Mouse (Mus musculus): ENCODE results near the gene Capzb. TPM values are rescaled to one million over a fixed set of nuclear protein-coding genes. Genes with fewer than 3 reads are reported as not detected.

Gene Capzb
- polyA plus RNA-seq, 1 experiment from 2014 or later, result 244 TPM

- no peak overlapping the region for H3K4me2 ChIP-seq
- peaks cover 7% of the 10 kb centered on the region; the same call in 1 of the 2 replicates for H3K36me3 ChIP-seq (ENCODE audit: control insufficient read depth, insufficient read depth, low read length)
- no peaks in the 10 kb centered on the region for H3K27me3 ChIP-seq (ENCODE audit: control insufficient read depth, insufficient read depth, low read length)
- H3K9ac ChIP-seq (ENCODE audit: low read length), result no peak overlapping the region
- no peak overlapping the region for H3K4me3 ChIP-seq (ENCODE audit: low read depth, low read length)
- H3K27ac ChIP-seq (ENCODE audit: low read depth, low read length), result no peak overlapping the region
- 66% methylated on average over 10 of the region's 10 CpGs for WGBS
- no peaks in the 10 kb centered on the region for H3K9me3 ChIP-seq (ENCODE audit: control insufficient read depth, low read length)
- no peaks in the 10 kb centered on the region for H3K4me1 ChIP-seq (ENCODE audit: control insufficient read depth, insufficient read depth, low read length)
- ATAC-seq (ENCODE audit: low FRiP score) (no peak), DNase-seq (ENCODE audit: low spot score, missing footprints) (peak; percentile 85)
These were observed 96.3 kb downstream of the Capzb start for GRCm38 (mm10) chr4:139289017-139289416.

- no peaks in the 10 kb centered on the region for H3K27me3 ChIP-seq (ENCODE audit: control insufficient read depth, insufficient read depth, low read length)
- H3K4me2 ChIP-seq, result no peak overlapping the region
- 91% methylated on average over 16 of the region's 16 CpGs for WGBS
- DNase-seq (ENCODE audit: low spot score, missing footprints) (no peak), ATAC-seq (ENCODE audit: low FRiP score) (no peak)
- H3K9me3 ChIP-seq (ENCODE audit: control insufficient read depth, low read length), result no peaks in the 10 kb centered on the region
- H3K9ac ChIP-seq (ENCODE audit: low read length), result no peak overlapping the region
- no peak overlapping the region for H3K27ac ChIP-seq (ENCODE audit: low read depth, low read length)
- no peak overlapping the region for H3K4me3 ChIP-seq (ENCODE audit: low read depth, low read length)
- no peaks in the 10 kb centered on the region for H3K4me1 ChIP-seq (ENCODE audit: control insufficient read depth, insufficient read depth, low read length)
- 0 out of 2 replicates have a peak, but pooled peaks cover 4% of the 10 kb centered on the region for H3K36me3 ChIP-seq (ENCODE audit: control insufficient read depth, insufficient read depth, low read length)
These were observed 98.4 kb downstream of the Capzb start for GRCm38 (mm10) chr4:139291099-139291498.

DNA sequence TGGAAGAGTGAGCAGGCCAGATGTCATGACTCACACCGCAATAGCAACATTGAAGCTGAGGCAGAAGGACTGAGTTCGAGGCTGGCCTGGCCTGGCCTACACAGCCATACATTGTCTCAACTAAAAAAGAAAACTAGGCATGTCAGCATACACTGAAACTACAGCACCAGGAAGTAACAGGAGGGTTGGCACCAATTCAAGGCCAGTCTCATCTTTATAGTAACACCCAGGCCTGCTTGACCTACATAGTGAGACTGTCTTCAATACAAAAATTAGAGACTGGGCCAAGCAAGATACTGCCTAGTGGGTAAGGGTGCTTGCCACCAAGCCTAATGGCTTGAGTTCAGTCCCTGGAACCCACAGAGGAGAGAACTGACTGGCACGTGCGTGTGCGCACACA is 99.3 kb downstream of the Capzb start:
- ATAC-seq (ENCODE audit: low FRiP score) (no peak), DNase-seq (ENCODE audit: low spot score, missing footprints) (no peak)
- no peak overlapping the region for H3K4me3 ChIP-seq (ENCODE audit: low read depth, low read length)
- no peak overlapping the region for H3K27ac ChIP-seq (ENCODE audit: low read depth, low read length)
- H3K9me3 ChIP-seq (ENCODE audit: control insufficient read depth, low read length), result no peaks in the 10 kb centered on the region
- no peak overlapping the region for H3K9ac ChIP-seq (ENCODE audit: low read length)
- no peaks in the 10 kb centered on the region for H3K27me3 ChIP-seq (ENCODE audit: control insufficient read depth, insufficient read depth, low read length)
- no peaks in the 10 kb centered on the region for H3K4me1 ChIP-seq (ENCODE audit: control insufficient read depth, insufficient read depth, low read length)
- H3K36me3 ChIP-seq (ENCODE audit: control insufficient read depth, insufficient read depth, low read length), result 0 out of 2 replicates have a peak, but pooled peaks cover 4% of the 10 kb centered on the region
- WGBS, result 95% methylated on average over 5 of the region's 5 CpGs
- H3K4me2 ChIP-seq, result no peak overlapping the region

DNA sequence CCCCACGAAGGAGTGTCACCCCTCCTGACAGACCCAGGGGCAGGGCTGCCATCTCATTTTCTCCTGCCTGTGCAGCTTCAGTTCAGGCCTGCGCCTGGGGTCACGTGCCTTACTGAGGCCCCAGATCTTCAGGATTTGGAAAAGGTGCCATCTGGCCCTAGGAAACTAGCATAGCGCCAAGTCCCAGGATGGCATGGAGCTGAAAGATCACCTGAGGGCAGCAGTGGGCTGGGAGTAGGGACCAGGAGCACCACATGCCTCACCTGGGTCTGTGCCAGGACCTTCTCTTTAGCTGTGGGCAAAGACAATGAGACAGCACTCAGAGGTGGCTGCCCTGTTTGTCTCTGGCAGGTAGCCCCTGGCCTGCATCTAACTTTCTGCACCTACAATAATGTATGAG is 104.9 kb downstream of the Capzb start:
- ATAC-seq (ENCODE audit: low FRiP score), result no peak
- Histone ChIP-seq H3K4me1 (ENCODE audit: control insufficient read depth, insufficient read depth, low read length) (no peaks in the 10 kb centered on the region), H3K36me3 (ENCODE audit: control insufficient read depth, insufficient read depth, low read length) (no peaks in the 10 kb centered on the region), H3K4me3 (ENCODE audit: low read depth, low read length) (no peak overlapping the region), H3K9me3 (ENCODE audit: control insufficient read depth, low read length) (no peaks in the 10 kb centered on the region), H3K27ac (ENCODE audit: low read depth, low read length) (no peak overlapping the region), H3K27me3 (ENCODE audit: control insufficient read depth, insufficient read depth, low read length) (no peaks in the 10 kb centered on the region), H3K4me2 (no peak overlapping the region), H3K9ac (ENCODE audit: low read length) (no peak overlapping the region)
- no peak for DNase-seq (ENCODE audit: low spot score, missing footprints)
- 90% methylated on average over 4 of the region's 4 CpGs for WGBS

GRCm38 (mm10) chr4:139298671-139299366 is 106.1 kb downstream of the Capzb start:
- no peak for ATAC-seq (ENCODE audit: low FRiP score)
- no peak overlapping the region for H3K27ac ChIP-seq (ENCODE audit: low read depth, low read length)
- H3K4me1 ChIP-seq (ENCODE audit: control insufficient read depth, insufficient read depth, low read length), result no peaks in the 10 kb centered on the region
- H3K27me3 ChIP-seq (ENCODE audit: control insufficient read depth, insufficient read depth, low read length), result no peaks in the 10 kb centered on the region
- 89% methylated on average over 12 of the region's 12 CpGs for WGBS
- H3K4me3 ChIP-seq (ENCODE audit: low read depth, low read length), result no peak overlapping the region
- no peaks in the 10 kb centered on the region for H3K36me3 ChIP-seq (ENCODE audit: control insufficient read depth, insufficient read depth, low read length)
- no peak overlapping the region for H3K9ac ChIP-seq (ENCODE audit: low read length)
- H3K9me3 ChIP-seq (ENCODE audit: control insufficient read depth, low read length), result no peaks in the 10 kb centered on the region
- DNase-seq (ENCODE audit: low spot score, missing footprints), result no peak
- H3K4me2 ChIP-seq, result no peak overlapping the region

DNA sequence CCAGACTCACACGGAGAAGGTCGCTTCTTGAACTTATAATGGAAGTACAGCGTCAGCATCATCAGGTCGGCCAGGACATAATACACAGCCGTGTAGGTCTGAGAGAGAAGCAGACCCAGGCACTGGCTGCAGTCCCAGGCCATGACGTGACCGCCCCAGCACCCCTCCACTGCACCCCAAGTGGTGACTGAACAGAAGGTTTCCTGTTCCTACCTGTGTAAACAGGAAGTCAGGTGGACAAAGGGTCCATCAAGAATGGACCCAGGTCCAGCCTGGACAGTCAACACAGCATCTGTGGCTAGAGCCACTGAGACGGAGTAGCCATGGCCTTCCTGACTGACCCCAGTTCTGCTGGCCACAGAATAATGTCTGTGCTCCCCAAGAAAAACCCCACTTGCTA is 109.1 kb downstream of the Capzb start:
- Histone ChIP-seq H3K4me3 (ENCODE audit: low read depth, low read length) (no peak overlapping the region), H3K4me2 (no peak overlapping the region), H3K4me1 (ENCODE audit: control insufficient read depth, insufficient read depth, low read length) (no peaks in the 10 kb centered on the region), H3K27ac (ENCODE audit: low read depth, low read length) (no peak overlapping the region), H3K9ac (ENCODE audit: low read length) (no peak overlapping the region), H3K27me3 (ENCODE audit: control insufficient read depth, insufficient read depth, low read length) (no peaks in the 10 kb centered on the region), H3K9me3 (ENCODE audit: control insufficient read depth, low read length) (no peaks in the 10 kb centered on the region), H3K36me3 (ENCODE audit: control insufficient read depth, insufficient read depth, low read length) (no peaks in the 10 kb centered on the region)
- DNase-seq (ENCODE audit: low spot score, missing footprints) (no peak), ATAC-seq (ENCODE audit: low FRiP score) (no peak)
- WGBS, result 90% methylated on average over 8 of the region's 8 CpGs

DNA sequence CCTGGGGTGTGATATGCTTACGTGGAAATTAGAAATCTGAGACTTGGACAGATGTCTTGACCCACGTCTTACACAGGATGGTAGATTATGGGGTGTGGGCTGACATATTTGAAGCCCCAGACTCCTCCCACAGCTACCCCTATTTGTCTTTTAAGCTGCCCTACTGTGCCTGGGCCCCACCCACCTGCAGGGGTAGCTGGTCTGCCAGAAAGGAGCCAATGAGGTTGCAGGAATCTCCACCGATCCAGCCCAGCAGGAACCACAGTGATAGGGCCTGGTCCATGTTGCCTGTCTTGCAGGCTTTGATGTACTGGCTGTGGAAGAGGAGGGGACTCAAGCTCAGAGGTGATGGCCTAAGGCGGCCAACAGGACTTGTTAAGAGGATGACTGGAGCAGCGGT is 109.5 kb downstream of the Capzb start:
- no peaks in the 10 kb centered on the region for H3K36me3 ChIP-seq (ENCODE audit: control insufficient read depth, insufficient read depth, low read length)
- ATAC-seq (ENCODE audit: low FRiP score) (no peak), DNase-seq (ENCODE audit: low spot score, missing footprints) (no peak)
- H3K4me3 ChIP-seq (ENCODE audit: low read depth, low read length), result no peak overlapping the region
- no peak overlapping the region for H3K9ac ChIP-seq (ENCODE audit: low read length)
- H3K4me1 ChIP-seq (ENCODE audit: control insufficient read depth, insufficient read depth, low read length), result no peaks in the 10 kb centered on the region
- H3K27ac ChIP-seq (ENCODE audit: low read depth, low read length), result no peak overlapping the region
- H3K9me3 ChIP-seq (ENCODE audit: control insufficient read depth, low read length), result no peaks in the 10 kb centered on the region
- H3K4me2 ChIP-seq, result no peak overlapping the region
- WGBS, result 60% methylated on average over 5 of the region's 5 CpGs
- no peaks in the 10 kb centered on the region for H3K27me3 ChIP-seq (ENCODE audit: control insufficient read depth, insufficient read depth, low read length)

DNA sequence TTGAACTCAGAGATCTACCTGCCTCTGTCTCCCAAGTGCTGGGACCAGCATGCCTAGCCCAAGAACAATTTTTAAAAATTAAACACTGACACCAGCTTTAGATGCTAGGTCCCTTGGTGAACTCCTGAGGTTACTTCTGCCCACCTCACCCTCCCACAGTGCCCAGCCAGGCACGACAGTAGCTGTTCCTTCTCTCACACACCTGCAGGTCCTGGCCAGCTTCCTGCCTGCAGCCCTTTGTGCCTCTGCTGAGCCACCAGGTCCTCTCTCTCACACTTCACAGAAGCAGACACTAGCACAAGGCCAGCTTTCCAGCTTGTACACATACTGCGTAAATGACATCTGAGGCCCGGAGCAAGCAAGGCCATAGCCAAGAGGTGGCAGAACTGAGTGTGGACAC is 112.8 kb downstream of the Capzb start:
- Histone ChIP-seq H3K4me1 (ENCODE audit: control insufficient read depth, insufficient read depth, low read length) (peaks cover 5% of the 10 kb centered on the region; the same call in 1 of the 2 replicates), H3K4me3 (ENCODE audit: low read depth, low read length) (no peak overlapping the region), H3K9ac (ENCODE audit: low read length) (no peak overlapping the region), H3K36me3 (ENCODE audit: control insufficient read depth, insufficient read depth, low read length) (no peaks in the 10 kb centered on the region), H3K27me3 (ENCODE audit: control insufficient read depth, insufficient read depth, low read length) (no peaks in the 10 kb centered on the region; the same call in 1 of the 2 replicates), H3K27ac (ENCODE audit: low read depth, low read length) (no peak overlapping the region), H3K4me2 (no peak overlapping the region), H3K9me3 (ENCODE audit: control insufficient read depth, low read length) (no peaks in the 10 kb centered on the region)
- ATAC-seq (ENCODE audit: low FRiP score), result no peak
- WGBS, result 91% methylated on average over 3 of the region's 3 CpGs
- DNase-seq (ENCODE audit: low spot score, missing footprints), result no peak

DNA sequence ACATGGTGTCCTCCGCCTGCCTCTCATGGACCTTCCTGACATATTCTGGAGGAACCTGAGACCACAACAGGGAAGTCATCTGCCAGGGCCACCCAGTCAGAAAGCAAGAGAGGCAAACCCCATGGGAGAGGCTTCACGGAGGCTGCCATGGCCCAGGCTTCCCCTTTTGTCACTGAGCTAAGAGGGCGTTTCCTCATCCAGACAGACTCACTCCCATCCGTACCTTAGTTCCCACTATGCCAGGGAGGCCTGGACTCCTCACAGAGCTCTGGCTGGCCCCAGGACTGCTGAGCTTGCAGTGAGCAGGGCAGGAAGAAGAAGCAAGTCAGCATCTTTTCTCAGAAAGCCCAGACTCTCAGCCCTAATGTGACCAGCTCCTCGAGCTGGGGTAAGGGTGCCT is 115.2 kb downstream of the Capzb start:
- no peak overlapping the region for H3K4me3 ChIP-seq (ENCODE audit: low read depth, low read length)
- peaks cover 13% of the 10 kb centered on the region for H3K4me1 ChIP-seq (ENCODE audit: control insufficient read depth, insufficient read depth, low read length)
- no peak for ATAC-seq (ENCODE audit: low FRiP score)
- H3K4me2 ChIP-seq, result no peak overlapping the region
- H3K9ac ChIP-seq (ENCODE audit: low read length), result no peak overlapping the region
- no peaks in the 10 kb centered on the region for H3K36me3 ChIP-seq (ENCODE audit: control insufficient read depth, insufficient read depth, low read length)
- no peaks in the 10 kb centered on the region; the same call in 1 of the 2 replicates for H3K27me3 ChIP-seq (ENCODE audit: control insufficient read depth, insufficient read depth, low read length)
- DNase-seq (ENCODE audit: low spot score, missing footprints), result no peak
- H3K27ac ChIP-seq (ENCODE audit: low read depth, low read length), result no peak overlapping the region
- WGBS, result 86% methylated on average over 5 of the region's 5 CpGs
- no peaks in the 10 kb centered on the region for H3K9me3 ChIP-seq (ENCODE audit: control insufficient read depth, low read length)
